Mouse (Mus musculus) thymus, adult 18-20 months (tissue): ENCODE measurements around the gene Kcnj9.
A peak's percentile ranks its signal among the peaks of the same experiment; 100 is the strongest.

Experiments
- DNase-seq, 2 experiments: peaks; one replicate each; pipeline ENCODE4 v3.0.0; 2022; ENCODE audit warnings: mixed read lengths in 2 of 2

The Kcnj9 gene

DNA sequence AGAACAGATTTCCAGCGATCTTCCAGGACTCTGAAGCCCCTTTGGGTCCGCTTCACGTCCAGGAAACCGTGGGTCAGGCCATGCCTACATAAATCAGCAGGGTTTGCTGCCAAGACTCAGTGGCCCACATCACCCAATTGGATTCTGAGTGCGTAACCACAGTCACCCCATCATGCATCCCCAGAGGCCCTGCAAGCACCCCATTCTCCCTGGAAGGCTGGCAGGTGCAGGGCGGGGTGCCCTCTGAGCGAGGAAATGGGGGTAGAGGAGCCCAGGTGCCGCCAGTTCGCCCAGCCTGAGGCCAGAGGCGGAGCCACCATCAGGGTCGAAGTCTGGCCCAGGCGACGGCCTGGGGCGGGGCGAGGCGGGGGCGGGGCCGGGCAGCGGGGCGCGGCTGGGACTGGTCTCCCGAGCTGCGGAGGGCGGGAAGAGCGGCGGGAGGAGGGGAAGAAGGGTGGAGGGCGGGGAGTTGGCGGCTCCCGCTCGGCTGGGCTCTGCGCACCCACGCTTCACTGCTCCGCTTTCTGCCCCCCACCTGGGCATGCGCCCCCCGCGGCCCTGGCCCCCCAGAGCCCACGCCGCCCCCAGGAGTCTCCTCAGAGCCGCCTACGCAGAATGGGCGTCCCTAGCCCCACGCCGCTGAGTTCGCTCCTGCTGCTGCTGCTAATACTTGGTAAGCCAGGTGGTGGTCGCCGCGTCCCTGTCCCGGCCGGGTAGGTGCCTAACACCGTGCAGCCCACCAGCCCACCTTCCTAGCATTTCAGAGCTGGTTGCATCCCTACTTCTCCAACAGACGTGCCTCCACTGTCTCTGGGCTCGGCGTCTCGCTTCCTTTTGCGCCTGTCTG, 17.0 kb downstream of the Kcnj9 start:
- DNase-seq, result peak; percentile 90 to 93

DNA sequence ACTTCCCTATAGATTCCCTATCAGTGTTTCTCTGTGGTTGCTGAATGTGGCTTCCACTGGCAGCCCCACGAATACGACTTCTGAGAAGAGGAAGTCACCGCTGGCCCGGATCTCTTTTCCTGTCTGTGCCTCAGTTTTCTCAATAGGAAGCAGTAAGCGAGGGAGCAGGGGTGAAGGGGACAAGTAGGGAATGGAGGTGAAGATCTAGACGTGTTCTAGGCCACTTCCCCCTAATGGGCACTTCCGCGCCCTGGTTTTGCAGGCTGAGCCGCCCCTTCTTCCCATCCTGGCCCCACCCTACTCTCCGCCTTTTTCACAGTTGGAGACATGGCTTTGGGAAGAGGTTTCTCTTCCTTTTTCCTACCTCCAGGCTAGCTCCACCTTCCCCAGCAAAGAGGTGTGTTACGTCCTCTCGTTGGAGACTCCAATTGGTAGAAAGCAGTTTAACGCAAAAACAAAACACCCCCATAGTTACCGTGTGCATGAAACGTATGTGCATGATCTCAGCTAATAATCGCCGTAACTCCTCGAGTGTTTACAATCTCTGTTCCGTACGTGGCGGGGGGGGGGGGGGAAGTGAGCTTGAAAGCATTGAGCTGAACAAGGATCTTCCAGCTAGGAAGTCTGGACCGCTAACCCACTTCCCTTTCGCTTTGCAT, 17.7 kb downstream of the Kcnj9 start:
- DNase-seq, result peak in 1 of 2 experiments; percentile 33

DNA sequence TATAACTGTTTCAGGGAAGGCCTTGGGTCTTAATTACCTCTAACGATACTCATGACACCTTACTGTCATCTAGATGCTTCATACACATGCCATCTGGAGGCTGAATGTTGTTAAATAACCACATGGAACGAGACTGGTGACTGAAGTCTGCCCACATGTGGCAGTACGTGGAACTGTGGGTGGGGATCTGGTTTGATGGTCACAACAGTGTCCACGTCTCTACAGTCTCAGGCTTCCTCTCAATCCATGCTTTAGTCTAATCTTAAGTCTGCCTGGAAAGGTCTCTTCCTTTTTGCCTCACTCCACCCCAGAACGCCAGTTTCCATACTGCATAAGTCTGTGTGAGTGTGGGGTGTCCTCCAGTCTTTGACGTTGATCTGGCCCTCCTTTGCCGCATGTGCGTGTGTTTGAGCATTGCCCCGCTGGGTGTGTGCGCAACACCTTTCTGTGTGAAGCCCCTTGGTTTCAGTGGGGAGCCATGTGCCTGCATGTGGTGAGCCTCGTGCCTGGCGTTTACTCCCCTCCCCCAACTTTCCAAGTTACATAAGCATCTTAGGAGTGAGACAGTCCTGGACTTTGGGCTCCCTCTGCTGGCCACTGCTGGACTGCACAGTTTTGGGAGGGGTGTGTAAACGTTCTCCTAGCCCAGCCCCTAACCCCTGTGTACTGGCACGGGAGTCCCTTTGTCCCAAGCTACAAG, 19.3 kb downstream of the Kcnj9 start:
- peak; percentile 58 to 77 for DNase-seq

DNA sequence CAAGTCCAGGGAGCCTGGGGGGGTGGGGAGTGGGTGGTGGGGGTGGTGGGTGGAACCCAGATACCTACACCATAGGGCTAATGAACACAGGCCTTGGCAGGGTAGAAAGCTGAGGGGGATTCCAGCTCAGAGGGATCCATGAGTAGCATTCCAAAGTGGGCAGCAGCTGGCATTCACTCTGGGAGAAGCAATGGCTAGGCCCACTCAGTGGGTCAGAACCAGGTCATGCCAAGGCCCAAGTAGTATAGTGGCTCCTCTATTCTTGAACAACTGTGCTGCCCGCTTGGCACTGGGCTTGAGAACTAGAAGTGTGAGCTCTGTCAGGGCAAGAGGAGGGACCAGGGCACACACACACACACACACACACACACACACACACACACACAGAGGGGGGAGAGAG, 20.7 kb downstream of the Kcnj9 start:
- no peak for DNase-seq

DNA sequence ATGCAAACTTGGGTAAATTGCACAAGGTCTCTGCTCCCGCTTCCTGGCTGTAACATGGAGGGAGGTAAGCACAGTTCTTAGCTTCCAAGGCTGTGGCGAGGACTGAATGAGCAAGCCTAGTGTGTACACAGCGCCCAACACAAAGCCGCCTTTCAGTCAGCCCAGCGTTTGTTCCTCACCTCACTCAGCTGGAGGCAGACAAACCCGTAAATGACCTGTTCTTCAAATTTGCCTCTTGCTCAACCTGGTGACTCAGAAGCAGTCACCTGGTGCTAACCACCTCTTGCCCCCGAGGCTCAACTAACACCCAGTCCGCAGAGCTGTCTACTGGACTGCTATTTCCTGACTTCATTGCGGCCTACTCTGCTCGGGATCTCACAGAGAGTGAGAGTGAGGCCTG, 21.2 kb downstream of the Kcnj9 start:
- DNase-seq, result no peak

DNA sequence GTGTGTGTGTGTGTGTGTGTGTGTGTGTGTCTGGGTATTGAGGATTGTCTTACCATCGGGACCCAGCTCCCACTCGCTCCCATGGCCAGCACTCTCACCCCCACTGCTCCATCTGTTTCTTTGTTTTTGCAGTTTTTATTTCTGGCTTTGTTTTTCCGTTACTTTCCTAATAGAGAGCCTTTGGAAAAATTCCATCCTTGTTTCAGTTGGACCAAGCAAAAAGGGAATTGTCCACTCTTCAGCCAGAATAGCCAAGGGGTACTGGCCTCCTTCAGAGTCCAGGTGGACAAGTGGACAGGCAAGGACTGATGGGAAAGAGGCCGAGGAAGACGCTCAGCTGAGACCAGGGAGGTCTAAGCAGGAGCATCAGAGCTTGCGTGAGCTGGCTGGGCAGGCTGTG, 22.2 kb downstream of the Kcnj9 start:
- DNase-seq, result no peak

DNA sequence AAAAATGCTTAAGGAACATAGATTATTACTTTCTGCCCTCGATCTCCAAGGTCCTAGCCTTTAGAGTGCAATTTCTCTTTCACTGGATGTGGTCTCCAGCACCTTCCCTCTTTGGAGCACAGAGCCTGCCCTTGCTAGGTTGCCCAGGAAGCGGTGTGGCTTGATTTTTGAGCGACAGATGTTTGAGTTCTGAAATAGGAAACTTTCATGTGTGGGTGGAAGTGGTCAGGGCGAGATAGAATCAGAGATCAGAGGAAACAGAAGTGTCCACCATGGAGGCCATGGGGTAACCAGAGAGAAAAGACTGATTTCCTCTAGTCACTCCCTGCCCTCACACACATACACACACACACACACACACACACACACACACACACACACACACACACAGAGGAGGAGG, 22.9 kb downstream of the Kcnj9 start:
- DNase-seq, result no peak

DNA sequence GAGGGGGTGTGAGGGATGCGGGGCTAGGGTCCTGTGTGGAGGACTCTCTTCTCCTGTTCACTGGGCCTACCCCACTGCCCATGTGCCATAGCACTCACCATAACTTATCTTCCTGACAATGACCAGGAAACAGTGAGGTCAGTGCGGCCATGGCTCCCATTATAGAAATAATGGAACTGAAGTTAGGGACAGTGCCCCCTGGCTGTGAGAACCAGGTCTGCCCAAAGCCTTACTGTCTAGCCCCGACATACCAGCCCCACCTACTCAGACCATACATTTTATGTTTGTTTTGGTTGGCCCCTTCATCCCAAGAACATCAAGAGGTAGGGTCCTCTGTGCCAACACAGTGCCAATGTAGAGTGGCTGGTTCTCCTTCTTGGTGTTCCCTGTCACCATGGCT, 23.5 kb downstream of the Kcnj9 start:
- DNase-seq, result no peak

DNA sequence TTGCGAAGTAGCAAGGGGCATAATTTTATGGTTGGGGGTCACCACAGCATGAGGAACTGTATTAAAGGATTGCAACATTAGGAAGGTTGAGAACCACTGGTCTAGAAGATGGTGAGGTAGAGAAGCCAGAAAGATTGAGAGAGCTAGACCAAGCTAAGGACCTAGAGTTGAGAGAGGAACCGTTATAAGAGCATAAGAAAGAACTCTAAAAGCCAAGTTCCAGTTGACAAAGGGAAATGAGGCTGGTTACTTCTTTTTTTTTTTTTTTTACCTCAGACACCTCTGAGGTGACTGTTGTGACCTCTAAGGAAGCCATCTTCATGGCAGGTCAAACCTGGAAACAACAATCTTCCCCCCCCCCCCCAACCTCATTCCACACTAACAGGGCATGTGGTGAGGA, 24.0 kb downstream of the Kcnj9 start:
- DNase-seq, result no peak

DNA sequence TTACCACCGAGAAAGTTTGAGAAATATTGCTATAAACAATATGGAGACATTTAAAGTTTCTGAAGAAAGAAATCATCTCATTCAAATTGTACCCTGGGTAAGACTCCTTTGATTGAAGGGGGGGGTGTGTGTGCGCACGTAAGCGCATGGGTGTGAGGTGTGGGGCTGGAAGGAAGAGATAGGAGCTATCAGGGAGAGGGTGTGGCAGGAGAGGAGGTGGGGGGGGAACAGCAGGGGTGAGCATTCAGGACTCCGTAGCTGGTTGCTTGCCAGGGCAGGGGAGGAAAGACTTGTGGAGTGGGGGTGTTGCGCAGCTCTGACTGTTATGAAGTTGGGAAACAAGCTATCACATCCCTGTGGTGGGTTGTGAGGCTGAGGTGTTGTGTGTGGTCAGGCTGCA, 24.7 kb downstream of the Kcnj9 start:
- DNase-seq, result no peak

DNA sequence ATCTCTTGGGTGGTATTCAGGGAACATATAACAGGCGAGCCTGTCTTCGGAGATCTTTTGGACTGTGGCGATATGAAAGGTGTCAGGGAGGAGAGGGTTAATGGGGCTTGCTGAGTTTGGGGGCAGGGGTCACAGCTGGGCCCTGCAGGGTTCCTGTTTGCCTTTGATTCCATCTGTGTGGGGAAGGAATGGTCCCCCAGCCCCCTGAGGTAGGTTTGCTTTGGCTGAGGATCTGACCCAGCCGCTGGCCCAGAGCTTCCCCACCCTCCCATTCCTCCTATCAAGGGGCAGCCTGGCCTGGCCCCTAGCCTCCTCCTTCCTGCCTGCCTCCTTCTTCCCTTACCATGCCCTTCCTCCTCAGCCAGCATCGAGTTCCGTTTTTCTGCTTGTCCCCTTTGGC, 26.3 kb downstream of the Kcnj9 start:
- DNase-seq, result no peak

DNA sequence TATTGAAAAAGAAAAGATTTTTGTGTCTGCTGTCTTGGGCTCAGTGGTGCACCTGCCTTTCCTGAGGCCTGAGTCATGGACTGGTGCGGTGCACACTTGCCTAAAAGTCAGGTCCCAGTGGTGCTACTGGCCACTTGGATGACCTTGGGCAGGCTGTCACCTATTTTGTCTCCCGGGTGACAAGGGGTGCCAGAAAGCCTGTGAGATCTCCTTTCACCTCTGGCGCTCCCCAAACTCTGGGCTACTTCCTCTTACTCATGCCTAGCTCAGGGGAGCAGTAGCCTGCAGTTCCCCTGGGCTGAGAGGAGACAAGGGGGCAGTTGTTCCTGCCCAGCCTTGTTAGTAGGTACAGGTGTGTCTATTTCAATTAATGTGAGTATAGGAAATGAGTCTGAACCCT, 26.8 kb downstream of the Kcnj9 start:
- DNase-seq, result no peak

DNA sequence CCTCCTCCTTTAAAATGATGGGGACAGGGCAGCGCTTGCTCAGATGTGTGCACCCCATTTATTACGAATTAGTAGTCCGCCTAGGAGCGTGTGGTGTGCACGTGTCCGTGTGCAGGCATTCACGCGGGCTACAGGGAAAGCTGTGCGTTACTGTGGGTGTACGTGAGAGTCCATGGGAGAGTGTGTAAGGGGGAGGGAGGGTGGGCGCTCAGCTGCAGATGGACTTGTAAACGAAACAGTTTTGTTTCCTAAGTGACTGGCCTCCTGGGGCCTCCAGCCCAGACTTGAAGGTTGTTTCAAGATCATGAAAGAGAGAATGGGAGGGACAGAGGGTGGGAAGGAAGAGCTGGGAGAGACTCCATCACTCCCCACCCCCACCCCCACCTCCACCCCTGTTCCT, 27.9 kb downstream of the Kcnj9 start:
- no peak for DNase-seq

DNA sequence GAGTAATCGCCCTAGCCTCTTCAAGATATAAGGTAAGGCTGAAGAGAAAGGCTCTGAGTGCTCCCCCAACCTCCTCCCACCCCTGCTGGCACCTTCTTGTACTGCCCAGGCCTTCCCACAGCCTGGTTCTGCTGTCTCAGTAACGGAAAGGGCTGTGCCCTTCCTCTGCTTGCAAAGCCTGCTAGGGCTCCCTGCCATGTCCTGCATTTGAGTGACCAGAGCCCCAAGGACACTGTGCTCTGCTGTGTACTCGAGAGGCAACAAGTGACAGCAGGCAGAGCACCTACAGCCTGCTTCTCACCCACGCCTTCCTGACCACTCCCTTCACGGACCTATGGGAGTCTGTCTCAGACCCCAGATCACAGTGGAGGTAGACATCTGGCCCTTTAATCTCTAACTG, 28.9 kb downstream of the Kcnj9 start:
- DNase-seq, result no peak

DNA sequence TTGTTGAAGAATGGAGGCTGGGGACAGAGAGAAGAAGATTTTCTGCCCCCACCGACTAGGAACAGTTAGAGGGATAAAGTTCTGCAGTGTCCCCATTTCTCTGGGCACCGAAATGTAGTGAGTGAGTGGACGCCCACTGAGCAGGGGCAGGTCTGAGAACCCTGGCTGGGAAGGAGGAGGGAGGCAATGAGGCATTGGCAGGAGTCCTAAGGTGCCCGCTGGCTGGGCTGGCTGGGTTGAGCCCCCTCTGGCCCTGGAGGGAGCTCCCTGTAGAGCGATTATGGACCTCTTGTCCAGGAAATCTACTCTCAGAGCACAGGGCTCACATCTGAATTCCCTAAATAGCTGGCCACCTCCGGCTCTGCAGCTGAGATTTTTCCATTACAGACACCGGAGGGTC, 29.6 kb downstream of the Kcnj9 start:
- no peak for DNase-seq

DNA sequence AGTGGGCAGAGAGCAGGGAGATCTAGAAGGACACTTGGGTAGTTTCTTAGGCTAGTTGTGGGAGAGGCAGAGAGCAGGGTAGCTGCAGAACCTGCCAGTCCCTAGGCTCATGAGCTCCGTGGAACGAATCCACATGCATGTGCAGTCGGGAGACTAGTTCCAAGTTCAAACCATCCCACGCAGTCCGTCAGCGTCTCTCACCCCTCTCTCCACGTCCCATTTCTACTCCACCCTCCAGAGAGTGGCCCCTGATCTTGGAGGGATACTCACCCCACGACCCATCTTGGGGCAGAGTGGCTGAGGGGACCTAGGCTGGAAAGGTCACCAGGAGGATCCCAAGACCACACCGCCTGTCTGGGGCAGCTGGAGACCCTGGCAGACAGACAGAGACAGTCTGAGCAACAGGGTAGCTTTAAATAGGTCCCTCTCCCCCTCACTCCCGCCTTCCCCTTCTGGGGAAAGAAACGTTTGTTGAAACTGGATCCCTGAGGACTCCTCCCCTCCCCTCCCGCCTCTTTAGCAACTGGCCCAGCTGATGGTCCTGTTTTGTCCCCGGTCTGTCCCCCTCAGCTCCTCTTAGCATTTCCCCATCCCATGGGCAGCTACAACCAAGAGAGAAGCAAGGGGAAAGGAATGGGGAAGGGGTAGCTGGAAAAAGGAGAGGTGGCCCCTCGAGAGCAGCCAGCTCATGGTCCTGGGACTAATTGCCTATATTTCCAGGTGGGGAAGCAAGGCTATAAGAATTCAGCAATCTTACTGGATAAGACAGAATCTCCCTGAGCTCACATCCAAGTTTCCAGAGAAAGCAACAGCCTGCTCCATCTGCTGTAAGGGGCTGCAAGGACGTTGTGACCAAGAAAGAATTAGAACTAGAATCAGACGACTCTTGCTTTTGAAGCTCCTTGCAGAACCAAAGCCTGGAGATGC, 31.2 kb downstream of the Kcnj9 start, which contains the start of gene Atp1a2:
Atp1a2 (minus strand) TSS at position 454 of the 927 bp plus-strand sequence.
- DNase-seq, result no peak

DNA sequence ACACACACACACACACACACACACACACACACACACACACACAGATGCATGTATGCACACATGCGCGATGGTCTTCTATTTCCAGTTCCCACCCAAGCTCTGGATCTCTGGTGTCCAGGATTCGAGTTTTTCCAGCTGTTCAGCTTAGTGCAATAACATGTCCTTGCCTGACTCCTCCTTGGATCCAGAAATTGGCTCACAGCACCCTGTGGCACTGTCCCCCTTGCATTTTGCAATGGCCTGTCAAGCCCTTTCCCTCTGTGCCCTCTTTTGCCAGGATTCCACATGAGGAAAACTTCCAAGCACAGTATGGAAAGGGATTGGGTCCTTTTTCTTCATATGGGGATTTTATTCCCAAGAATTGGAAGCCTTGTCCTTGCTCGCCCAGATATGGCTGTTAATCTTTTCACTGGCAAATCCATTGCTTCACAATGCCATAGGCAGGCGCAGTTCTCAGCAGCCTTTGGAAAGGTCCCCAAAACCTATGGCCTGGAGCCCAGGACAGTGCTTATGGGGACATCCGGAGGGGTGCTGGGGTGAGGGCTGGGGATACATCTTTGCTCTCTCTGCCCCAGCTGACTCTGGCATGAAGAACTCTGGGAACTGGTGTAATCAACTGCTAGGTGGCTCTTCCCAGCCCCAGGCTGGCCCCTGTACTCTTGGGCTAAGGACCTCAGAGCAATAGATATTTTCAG, 32.2 kb downstream of the Kcnj9 start:
- no peak for DNase-seq

DNA sequence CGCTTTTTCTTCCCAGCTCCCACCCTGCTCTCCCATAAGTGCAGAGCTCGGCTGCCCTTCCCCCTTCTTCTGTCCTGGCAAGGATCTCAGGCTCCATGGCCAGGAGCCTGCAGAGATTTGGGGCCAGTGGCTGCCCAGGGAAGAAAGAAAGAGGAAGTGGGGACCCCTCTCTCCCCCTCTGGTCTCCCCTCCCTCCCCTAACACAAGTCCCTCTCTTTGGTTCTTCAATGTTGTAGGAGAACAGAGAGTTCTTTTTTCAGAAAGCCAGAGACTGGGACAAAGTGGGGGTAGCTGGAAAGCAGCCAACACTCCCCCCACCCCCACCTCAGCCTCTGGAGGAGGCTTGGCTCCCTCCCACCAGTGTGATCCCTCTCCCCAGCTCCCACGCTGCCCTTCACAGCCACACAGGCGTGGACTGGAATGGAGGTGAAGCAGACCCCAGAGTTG, 33.3 kb downstream of the Kcnj9 start:
- DNase-seq, result no peak

DNA sequence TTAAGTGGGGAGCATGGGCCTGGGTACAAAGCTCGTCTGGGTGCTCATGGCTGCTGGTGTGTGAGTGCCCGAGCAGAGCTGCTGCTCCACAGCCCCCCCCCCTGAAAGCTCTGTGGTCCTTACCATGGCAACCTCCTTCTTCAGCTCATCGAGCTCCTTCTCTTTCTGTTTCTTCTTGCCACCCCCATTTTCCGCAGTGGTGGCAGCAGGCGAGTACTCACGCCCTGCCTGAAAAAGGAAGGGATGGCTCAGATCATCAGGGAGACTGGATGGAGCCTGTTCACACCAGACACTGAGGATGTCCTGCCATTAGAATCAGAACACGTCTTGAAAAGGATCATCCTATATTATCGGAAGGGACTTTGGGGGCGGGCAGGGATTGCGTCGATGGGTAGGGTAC, 35.7 kb downstream of the Kcnj9 start:
- no peak for DNase-seq

DNA sequence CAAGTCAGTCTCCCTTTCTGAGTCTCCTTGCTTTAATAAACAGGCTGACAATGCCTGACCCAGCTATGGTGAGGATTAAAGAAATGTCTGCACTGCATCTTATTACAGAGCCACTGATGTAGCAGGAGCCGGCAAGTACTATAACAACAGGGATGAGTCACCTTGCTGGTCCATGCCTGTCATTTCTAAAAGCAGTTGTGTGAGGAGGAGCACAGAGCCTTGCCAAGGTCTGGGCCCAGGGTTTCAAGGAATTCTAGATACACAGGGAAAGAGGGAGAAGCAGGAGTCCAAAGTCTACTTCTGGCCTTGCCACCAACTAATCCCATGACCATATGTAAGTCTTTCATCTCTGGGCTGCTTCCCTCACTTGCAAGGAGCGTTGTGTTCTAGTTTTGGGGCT, 36.2 kb downstream of the Kcnj9 start:
- DNase-seq, result no peak

DNA sequence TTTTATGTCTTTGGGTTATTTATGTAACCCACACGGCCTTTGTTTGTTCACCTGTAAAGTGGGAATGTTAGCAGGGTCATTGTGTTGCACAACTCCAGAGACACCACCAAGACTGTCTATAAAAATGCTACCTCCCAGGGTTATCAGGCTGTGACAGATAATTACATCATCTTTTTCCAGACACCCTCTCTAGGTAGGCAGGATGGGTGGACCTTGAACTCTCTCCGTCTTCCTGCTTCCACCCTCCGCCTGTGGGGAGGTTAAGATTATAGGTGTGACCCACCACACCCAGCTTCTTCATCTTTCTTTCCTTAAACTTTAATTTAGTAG, 39.5 kb downstream of the Kcnj9 start:
- DNase-seq, result no peak
